ENCODE assay signal across 14 mouse cellular contexts in genomic region chr7:99025989-99026388, GRCm38 (mm10).
"Had no signal": no experiment of that assay in that cellular context is flagged by ENCODE, and none has a peak within 500 bp of the region (broad histone marks: within the 10 kb centered on the region; RNA-seq: fewer than 3 reads in every experiment).

No protein-coding gene starts in this region.

- H3K27me3 ChIP-seq: limb, embryonic 15.5 days; liver, embryonic 12.5 days; midbrain, embryonic 12.5 days; neural tube, embryonic 13.5 days; stomach, embryonic 15.5 days had no signal

- H3K27ac ChIP-seq: kidney, postnatal 0 days; limb, embryonic 15.5 days; liver, embryonic 12.5 days; midbrain, embryonic 12.5 days; neural tube, embryonic 13.5 days; stomach, embryonic 15.5 days had no signal

- H3K4me3 ChIP-seq: limb, embryonic 15.5 days; liver, embryonic 12.5 days; midbrain, embryonic 12.5 days; neural tube, embryonic 13.5 days; stomach, embryonic 15.5 days had no signal

- H3K36me3 ChIP-seq: limb, embryonic 15.5 days; liver, embryonic 12.5 days; midbrain, embryonic 12.5 days; neural tube, embryonic 13.5 days; stomach, embryonic 15.5 days had no signal

- H3K9me3 ChIP-seq: limb, embryonic 15.5 days; liver, embryonic 12.5 days; midbrain, embryonic 12.5 days; neural tube, embryonic 13.5 days; stomach, embryonic 15.5 days had no signal

- H3K9ac ChIP-seq: limb, embryonic 15.5 days; liver, embryonic 12.5 days; lung, embryonic 14.5 days; midbrain, embryonic 12.5 days; neural tube, embryonic 13.5 days; stomach, embryonic 15.5 days had no signal

- DNase-seq: kidney, postnatal 36 days; lung, embryonic 14.5 days; lung, postnatal 10 days; lung, postnatal 4 days; right cerebral cortex, postnatal 14 days; thymus, adult 2 months; thymus, postnatal 25 days had no signal

- H3K4me1 ChIP-seq: midbrain, embryonic 12.5 days; neural tube, embryonic 13.5 days had no signal

- H3K4me2 ChIP-seq: limb, embryonic 15.5 days; liver, embryonic 12.5 days; lung, embryonic 14.5 days; midbrain, embryonic 12.5 days; neural tube, embryonic 13.5 days; stomach, embryonic 15.5 days had no signal

- ATAC-seq: liver, embryonic 12.5 days; midbrain, embryonic 16.5 days had no signal
